Mouse (Mus musculus): Measurements from ENCODE around the gene Naif1.

DNA sequence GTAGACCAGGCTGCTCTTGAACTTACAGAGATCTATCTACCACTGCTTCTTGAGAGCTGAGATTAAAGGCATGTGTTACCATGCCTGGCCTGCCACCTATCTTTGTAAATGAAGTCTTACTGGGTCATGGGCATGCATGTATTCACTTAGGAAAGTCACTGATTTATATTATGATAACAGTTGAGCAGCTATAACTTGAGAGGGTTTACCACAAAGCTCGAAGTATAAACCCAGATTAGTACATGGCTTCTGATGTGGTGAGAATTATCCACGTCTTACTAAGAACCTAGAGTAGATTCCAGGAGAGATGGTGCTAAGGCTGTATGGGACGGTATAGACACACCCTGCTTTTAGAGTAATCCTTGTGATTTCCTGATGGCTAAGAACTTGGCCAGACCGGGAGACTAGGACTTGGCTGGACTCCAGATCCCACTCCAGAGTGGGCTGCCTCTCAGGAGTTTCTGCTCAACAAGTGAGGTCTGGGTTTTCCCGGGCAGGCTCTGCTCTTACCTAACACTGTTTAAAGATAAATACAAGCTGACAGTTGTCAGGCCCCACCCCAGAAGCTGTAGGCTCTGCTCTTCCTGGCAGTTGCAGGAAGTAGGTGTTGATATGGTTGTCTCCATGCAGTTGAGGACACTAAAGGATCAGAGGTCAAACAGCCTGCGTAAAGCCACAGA, 14.1 kb downstream of the Naif1 start:
- no peak for TF ChIP-seq CTCF (IDR thresholded peaks at IDR 0.05)
- no peak for TF ChIP-seq POLR2A (IDR thresholded peaks at IDR 0.05; ENCODE audit: insufficient read depth, low read depth, low read length)
- TF ChIP-seq EP300 (IDR thresholded peaks at IDR 0.05; ENCODE audit: insufficient read depth, low read depth, low read length), result no peak

Measured in heart, adult 2 months (tissue).